Mouse (Mus musculus) myocyte (in vitro differentiated cells): ENCODE measurements around the gene Gm15319.
"Not testable (repeated sequence)": the region's sequence is repeated elsewhere in the genome, so short reads cannot be mapped to it uniquely, and the experiment has no call there.

Source experiments
- E2F4 ChIP-seq: IDR thresholded peaks from one replicate; pipeline ENCODE4 v1.6.1; 2011; ENCODE audit warnings: mild to moderate bottlenecking, control low read depth, moderate library complexity; ENCODE audit not compliant: insufficient read depth
- MAX ChIP-seq: IDR thresholded peaks from one replicate; pipeline ENCODE4 v1.6.1; 2011; ENCODE audit warnings: low read depth, mild to moderate bottlenecking, control low read depth
- MYOD1 ChIP-seq, 3 experiments: IDR thresholded peaks; one replicate each; pipeline ENCODE4 v1.6.1; 2011; ENCODE audit warnings: control low read depth in 2 of 3, low read depth in 2 of 3, mild to moderate bottlenecking in 2 of 3, moderate library complexity in 1 of 3; ENCODE audit not compliant: insufficient read length in 2 of 3, control insufficient read depth in 1 of 3
- POLR2A ChIP-seq: IDR thresholded peaks from one replicate; pipeline ENCODE4 v1.6.1; 2011; ENCODE audit warnings: low read depth, mild to moderate bottlenecking, control low read depth, moderate library complexity; ENCODE audit not compliant: insufficient read length
- SRF ChIP-seq: IDR thresholded peaks from one replicate; pipeline ENCODE4 v1.6.1; 2011; ENCODE audit warnings: low read depth; ENCODE audit not compliant: control insufficient read depth, insufficient read length
- TCF12 ChIP-seq: IDR thresholded peaks from one replicate; pipeline ENCODE4 v1.6.1; 2011; ENCODE audit warnings: mild to moderate bottlenecking, control low read depth; ENCODE audit not compliant: poor library complexity, insufficient read depth, severe bottlenecking
- USF1 ChIP-seq: IDR thresholded peaks from one replicate; pipeline ENCODE4 v1.6.1; 2011; ENCODE audit warnings: low read depth, mild to moderate bottlenecking, control low read depth, moderate library complexity

DNA sequence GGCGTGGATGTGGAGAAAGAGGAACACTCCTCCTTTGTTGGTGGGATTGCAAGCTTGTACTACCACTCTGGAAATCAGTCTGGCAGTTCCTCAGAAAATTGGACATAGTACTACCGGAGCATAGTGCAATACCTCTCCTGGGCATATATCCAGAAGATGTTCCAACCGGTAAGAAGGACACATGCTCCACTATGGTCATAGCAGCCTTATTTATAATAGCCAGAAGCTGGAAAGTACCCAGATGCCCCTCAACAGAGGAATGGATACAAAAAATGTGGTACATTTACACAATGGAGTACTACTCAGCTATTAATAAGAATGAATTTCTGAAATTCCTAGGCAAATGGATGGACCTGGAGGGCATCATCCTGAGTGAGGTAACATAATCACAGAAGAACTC lies 9.4 kb downstream of the Gm15319 start:
- not testable (repeated sequence) for TF ChIP-seq POLR2A; MYOD1 (IDR thresholded peaks at IDR 0.05; ENCODE audit: control insufficient read depth in 1 of 3, insufficient read length in 2 of 3, low read depth in 2 of 3); USF1; E2F4; TCF12; SRF; MAX
